Mouse (Mus musculus) small intestine, adult 2 months (tissue): ENCODE data around the gene Tmpo.

Experiments used
- CTCF ChIP-seq: fragments of 200-500 bp; IDR thresholded peaks from 2 replicates; pipeline ENCODE4 v1.5.1; 2012; ENCODE audit warnings: low read depth, mild to moderate bottlenecking, control low read depth, inconsistent platforms, low read length, moderate library complexity, mixed read lengths; ENCODE audit not compliant: insufficient replicate concordance, insufficient read length; ENCODE audit errors: extremely low read depth
- POLR2A ChIP-seq: fragments of 200-500 bp; IDR thresholded peaks from 2 replicates; pipeline ENCODE4 v1.6.1; 2012; ENCODE audit warnings: low read depth, mild to moderate bottlenecking, control low read depth, inconsistent platforms, low read length, moderate library complexity

GRCm38 (mm10) chr10:91183316-91183715 is 2.2 kb upstream of the Tmpo start:
- TF ChIP-seq CTCF: no peak
- TF ChIP-seq POLR2A: no peak; the same call in 1 of the 2 replicates
